Comparison of ENCODE assay signal across 1 mouse cellular context in genomic region chr3:101488204-101488603, GRCm38 (mm10).
TF ChIP-seq lines count a peak whose summit lies in the region.

No protein-coding gene starts in this region.

TF ChIP-seq in MEL, 35 proteins besides CTCF, POLR2A, EP300 and RAD21 (continued from another document):
- TF ChIP-seq JUND (IDR thresholded peaks at IDR 0.05; ENCODE audit: low read depth, low read length) (no peak), MEF2A (IDR thresholded peaks at IDR 0.05; ENCODE audit: extremely low read depth, insufficient replicate concordance, low read depth, low read length, poor library complexity, severe bottlenecking) (no peak), TAL1 (IDR thresholded peaks at IDR 0.05; ENCODE audit: low read length) (no peak), MAFK (IDR thresholded peaks at IDR 0.05; ENCODE audit: borderline replicate concordance, low read depth, low read length) (no peak), BHLHE40 (IDR thresholded peaks at IDR 0.05; ENCODE audit: borderline replicate concordance, low read depth, low read length) (no peak), POLR2AphosphoS2 (IDR thresholded peaks at IDR 0.05; ENCODE audit: low read length) (no peak), MAX (IDR thresholded peaks at IDR 0.05; ENCODE audit: low read length) (no peak), CHD1 (IDR thresholded peaks at IDR 0.05; ENCODE audit: low read depth, low read length) (no peak), HCFC1 (IDR thresholded peaks at IDR 0.05; ENCODE audit: low read depth, low read length) (no peak), ZKSCAN1 (IDR thresholded peaks at IDR 0.05; ENCODE audit: low read depth, low read length) (no peak)
